In the genomic region with DNA sequence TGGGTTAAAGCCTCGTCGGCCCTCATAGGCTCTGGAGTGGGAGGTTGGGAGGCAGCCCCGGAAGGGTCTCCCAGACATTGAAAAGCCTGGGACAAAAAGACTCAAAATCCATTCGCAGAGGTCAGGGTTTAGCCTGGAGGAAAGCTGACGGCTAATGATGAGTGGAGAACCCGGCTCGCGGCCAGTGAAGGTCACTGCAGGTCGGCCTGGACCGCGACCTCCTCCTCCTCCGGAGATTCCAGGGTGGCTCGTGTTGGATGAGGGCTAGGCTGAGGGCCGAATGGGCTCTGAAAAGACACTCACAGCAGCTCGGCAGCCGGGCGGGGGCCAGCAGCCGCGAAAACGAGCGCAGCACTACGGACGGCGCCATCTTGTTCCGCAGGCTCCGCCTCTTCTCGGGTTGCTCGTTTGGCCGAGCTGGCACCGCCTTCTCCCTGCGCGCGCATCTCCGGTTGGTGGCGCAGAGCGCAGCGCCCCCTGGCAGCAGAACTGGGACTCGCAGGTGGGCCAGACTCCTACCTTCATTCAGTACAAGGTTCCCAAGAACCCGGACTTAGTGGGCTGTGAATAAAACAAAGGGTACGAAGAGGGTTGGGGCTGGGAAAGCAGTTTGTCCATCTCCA, we compare ENCODE assay signal across 7 mouse cellular contexts. TPM values are rescaled to one million over a fixed set of nuclear protein-coding genes. Genes with fewer than 3 reads are reported as not detected.
DNase-seq lines count a peak whose midpoint lies in the region; ATAC-seq lines count a peak whose summit lies in the region.

A gene (minus strand): TSS at position 428 of the 623 bp plus-strand sequence.

- no peaks in the 10 kb centered on the region; the same call in 1 of the 2 replicates for H3K36me3 ChIP-seq in embryonic facial prominence, embryonic 11.5 days (replicated peaks; ENCODE audit: control insufficient read depth, insufficient read depth, low read depth, low read length)
- H3K36me3 ChIP-seq in limb, embryonic 11.5 days (ENCODE audit: control insufficient read depth, insufficient read depth, low read length), result peaks cover 4% of the 10 kb centered on the region; the same call in 1 of the 2 replicates
- peaks cover 15% of the 10 kb centered on the region for H3K36me3 ChIP-seq in midbrain, embryonic 14.5 days (ENCODE audit: control insufficient read depth, insufficient read depth, low read length)

- peak within 1 kb of the TSS; percentile 29 for H3K4me2 ChIP-seq in embryonic facial prominence, embryonic 11.5 days (ENCODE audit: low read depth, low read length)
- peak within 1 kb of the TSS; percentile 76 for H3K4me2 ChIP-seq in limb, embryonic 11.5 days (ENCODE audit: low read depth, severe bottlenecking)
- peak within 1 kb of the TSS; percentile 62 for H3K4me2 ChIP-seq in midbrain, embryonic 14.5 days (ENCODE audit: low read length)

- ATAC-seq in embryonic facial prominence, embryonic 11.5 days (replicated peaks; ENCODE audit: insufficient number of reproducible peaks, low FRiP score, low TSS enrichment, low read depth), result peak; percentile 90
- ATAC-seq in limb, embryonic 11.5 days (ENCODE audit: insufficient number of reproducible peaks, low FRiP score, low TSS enrichment, low read depth), result peak; percentile 89
- ATAC-seq in midbrain, embryonic 14.5 days (ENCODE audit: low FRiP score, low TSS enrichment), result peak; percentile 93

- H3K4me1 ChIP-seq in embryonic facial prominence, embryonic 11.5 days (ENCODE audit: control insufficient read depth, insufficient read depth, low read length), result peaks cover 2% of the 10 kb centered on the region; the same call in 1 of the 2 replicates
- H3K4me1 ChIP-seq in limb, embryonic 11.5 days (ENCODE audit: control insufficient read depth, insufficient read depth, low read length), result no peaks in the 10 kb centered on the region; the same call in 1 of the 2 replicates
- peaks cover 7% of the 10 kb centered on the region for H3K4me1 ChIP-seq in midbrain, embryonic 14.5 days (ENCODE audit: control insufficient read depth, insufficient read depth, low read length)

- peak; percentile 99 for DNase-seq in adrenal gland, postnatal 14 days
- peak; percentile 96 for DNase-seq in embryonic facial prominence, embryonic 11.5 days (ENCODE audit: low spot score)
- DNase-seq in heart, adult 11 months, result peak; percentile 99
- DNase-seq in kidney, adult 18-20 months, result peak; percentile 98
- DNase-seq in limb, embryonic 11.5 days (ENCODE audit: low spot score), result peak; percentile 100
- peak; percentile 98 for DNase-seq in midbrain, embryonic 14.5 days
- peak; percentile 90 to 99 for DNase-seq in spleen, adult 18-20 months

- H3K27me3 ChIP-seq in embryonic facial prominence, embryonic 11.5 days (ENCODE audit: control insufficient read depth, insufficient read depth, low read length), result no peaks in the 10 kb centered on the region
- no peaks in the 10 kb centered on the region for H3K27me3 ChIP-seq in limb, embryonic 11.5 days (ENCODE audit: control insufficient read depth, insufficient read depth, low read length)
- no peaks in the 10 kb centered on the region for H3K27me3 ChIP-seq in midbrain, embryonic 14.5 days (ENCODE audit: control insufficient read depth, insufficient read depth, low read length)

- peak within 1 kb of the TSS; percentile 60 for H3K4me3 ChIP-seq in embryonic facial prominence, embryonic 11.5 days (ENCODE audit: low read depth, low read length)
- H3K4me3 ChIP-seq in limb, embryonic 11.5 days (ENCODE audit: low read depth, low read length), result peak within 1 kb of the TSS; percentile 89
- peak within 1 kb of the TSS; percentile 63 for H3K4me3 ChIP-seq in midbrain, embryonic 14.5 days (replicated peaks; ENCODE audit: low read depth, low read length)

- H3K9me3 ChIP-seq in embryonic facial prominence, embryonic 11.5 days (replicated peaks; ENCODE audit: control insufficient read depth, low read length), result no peaks in the 10 kb centered on the region
- H3K9me3 ChIP-seq in limb, embryonic 11.5 days (ENCODE audit: control insufficient read depth, low read length), result no peaks in the 10 kb centered on the region
- H3K9me3 ChIP-seq in midbrain, embryonic 14.5 days (ENCODE audit: control insufficient read depth, low read length), result no peaks in the 10 kb centered on the region

- under 1% methylated on average over 37 of the region's 40 CpGs for WGBS in embryonic facial prominence, embryonic 11.5 days
- under 1% methylated on average over 40 of the region's 40 CpGs for WGBS in limb, embryonic 11.5 days
- WGBS in midbrain, embryonic 14.5 days, result under 1% methylated on average over 40 of the region's 40 CpGs

- H3K9ac ChIP-seq in embryonic facial prominence, embryonic 11.5 days (replicated peaks; ENCODE audit: low read length), result peak within 1 kb of the TSS; percentile 73
- H3K9ac ChIP-seq in limb, embryonic 11.5 days (ENCODE audit: low read length), result peak within 1 kb of the TSS; percentile 92
- H3K9ac ChIP-seq in midbrain, embryonic 14.5 days (replicated peaks; ENCODE audit: low read length), result peak within 1 kb of the TSS; percentile 74

- H3K27ac ChIP-seq in embryonic facial prominence, embryonic 11.5 days (replicated peaks; ENCODE audit: low read depth, low read length), result peak within 1 kb of the TSS; percentile 86
- peak within 1 kb of the TSS; percentile 94 for H3K27ac ChIP-seq in limb, embryonic 11.5 days (replicated peaks; ENCODE audit: low read depth, low read length)
- H3K27ac ChIP-seq in midbrain, embryonic 14.5 days (replicated peaks; ENCODE audit: low read depth, low read length), result peak within 1 kb of the TSS; percentile 92

RNA-seq across cellular contexts. Expression of the gene that starts here (rescaled TPM):
- total RNA-seq in adrenal gland, postnatal 14 days (2021), result 888 and 904 TPM in 2 replicates
- polyA plus RNA-seq in embryonic facial prominence, embryonic 11.5 days (2014; fragmentation: Nextera tagmentation; extraction: Ambion mirVana), result 722 TPM in 2 replicates
- 663 and 706 TPM in 2 replicates for polyA plus RNA-seq in limb, embryonic 11.5 days (2014; fragmentation: Nextera tagmentation; extraction: Ambion mirVana)
- 796 and 925 TPM in 2 replicates for polyA plus RNA-seq in midbrain, embryonic 14.5 days (2014; fragmentation: Nextera tagmentation; extraction: Ambion mirVana)

Comparison
In these comparisons a context has a peak if more than half of its experiments do, and no peak if none do; other contexts are left out.
1. Peak in every context shown above with its lines: DNase-seq, ATAC-seq, H3K4me3 ChIP-seq and H3K27ac ChIP-seq.